Mouse (Mus musculus): ENCODE results near the gene Cercam.

Cercam gene

GRCm38 (mm10) chr2:29868949-29869645 is at the start of gene Cercam:
Cercam (plus strand) TSS chr2:29869164.
- DNase-seq (ENCODE audit: low spot score) = peak; percentile 95

DNA sequence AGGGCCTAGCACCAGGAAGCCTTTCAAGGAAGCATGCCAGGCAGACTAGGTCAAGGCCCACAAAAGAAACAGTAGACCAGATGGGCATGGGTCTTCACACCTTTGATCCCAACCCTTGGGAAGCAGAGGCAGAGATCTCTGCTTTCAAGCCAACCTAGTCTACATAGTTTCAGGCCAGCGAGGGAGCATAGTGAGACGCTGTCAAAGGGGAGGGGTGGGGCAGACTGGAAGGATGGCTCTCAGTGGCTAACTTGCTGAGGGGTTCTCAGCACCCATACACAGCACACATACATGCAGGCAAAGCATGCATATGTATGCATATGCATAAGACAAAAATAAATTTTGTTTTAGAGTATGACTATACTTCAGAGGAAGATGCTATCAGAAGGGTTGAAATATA is 49.6 kb upstream of the Cercam start:
- no peak for DNase-seq (ENCODE audit: low spot score)

DNA sequence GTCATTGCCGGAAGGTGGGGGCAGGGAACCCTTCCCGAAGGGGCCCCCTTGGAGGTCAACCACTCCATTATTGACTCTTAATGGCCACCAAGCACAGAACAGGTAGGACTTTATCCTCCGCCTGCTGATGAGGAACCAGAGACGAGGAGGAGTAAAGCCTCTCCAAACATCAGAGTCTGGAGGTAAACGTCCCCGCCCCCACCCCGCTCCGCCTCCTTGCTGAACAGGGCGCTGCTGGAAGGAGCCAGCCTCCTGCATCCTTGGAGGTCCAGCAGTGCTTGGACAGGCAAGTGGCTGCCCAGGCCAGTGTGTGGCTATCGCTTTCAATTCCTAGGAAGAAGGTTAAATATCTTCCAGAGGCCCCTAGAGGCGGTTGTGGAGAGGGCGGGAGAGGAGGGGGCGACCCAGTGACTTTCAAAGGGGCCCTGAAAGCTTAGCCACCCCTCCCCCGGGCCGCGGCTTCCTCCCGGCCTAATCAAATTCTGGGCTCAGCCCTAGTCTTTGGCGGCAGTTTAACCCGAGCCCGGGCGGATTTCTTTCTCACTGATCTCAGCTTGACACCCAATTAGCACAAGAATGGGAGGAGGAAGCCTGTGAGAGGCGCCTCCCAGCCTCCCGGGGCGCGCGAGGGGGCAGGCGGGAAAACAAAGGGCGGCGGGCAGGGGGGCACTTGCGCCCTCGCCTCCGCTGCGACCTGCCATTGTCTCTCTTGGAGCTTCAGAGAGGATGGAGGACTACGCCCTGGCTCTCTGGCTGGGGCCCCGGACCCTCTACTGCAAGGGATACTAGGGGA is 48.7 kb upstream of the Cercam start, which contains the start of gene Urm1:
Gene Urm1 (plus strand): TSS at position 51 of the 793 bp plus-strand sequence.
- DNase-seq (ENCODE audit: low spot score) = peak; percentile 96

- DNase-seq (ENCODE audit: low spot score) = peak; percentile 62
These were observed 42.5 kb upstream of the Cercam start for GRCm38 (mm10) chr2:29826318-29826925.

GRCm38 (mm10) chr2:29826926-29827708 is 41.8 kb upstream of the Cercam start:
- peak; percentile 99 for DNase-seq (ENCODE audit: low spot score)

- DNase-seq (ENCODE audit: low spot score) = no peak
These were observed 41.3 kb upstream of the Cercam start for GRCm38 (mm10) chr2:29827709-29828024.

DNA sequence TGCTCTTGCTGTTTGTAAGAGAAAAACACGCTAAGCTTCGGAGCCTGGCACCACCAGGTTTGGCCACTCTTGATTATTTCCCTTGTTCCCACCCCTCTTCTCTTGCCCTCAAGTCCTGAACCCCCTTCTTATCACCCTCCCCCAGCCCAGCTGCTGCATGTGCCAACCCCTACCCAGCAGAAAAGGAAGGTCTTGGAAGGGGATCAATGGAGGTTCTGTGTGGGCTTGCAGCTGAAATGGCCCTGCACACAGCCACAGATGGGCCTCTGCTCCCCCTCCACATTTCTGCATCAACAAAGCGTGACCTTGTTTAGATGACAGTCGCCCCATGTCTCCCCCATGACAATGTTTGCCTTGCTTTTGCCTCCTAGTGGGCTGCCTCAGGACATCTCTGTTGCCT is 37.9 kb upstream of the Cercam start:
- DNase-seq (ENCODE audit: low spot score) = no peak

DNA sequence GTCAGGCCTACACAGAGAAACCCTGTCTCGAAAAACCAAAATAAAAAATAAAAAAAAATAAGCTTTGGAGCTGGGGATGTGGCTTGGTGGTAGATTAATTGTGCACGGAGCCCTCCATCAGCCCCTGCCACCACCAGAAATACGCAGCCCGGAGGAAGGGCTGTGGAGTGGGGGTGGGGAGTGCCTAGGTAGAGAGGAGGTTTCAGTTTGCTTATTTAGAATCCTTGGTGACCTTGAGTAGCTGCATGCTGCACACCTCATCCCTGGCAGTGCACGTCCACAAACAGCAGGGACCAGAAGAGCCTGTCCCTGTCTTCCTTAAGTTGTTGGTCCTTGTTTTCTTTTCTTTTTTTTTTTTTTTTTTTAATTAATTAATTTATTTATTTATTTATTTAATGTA is 35.2 kb upstream of the Cercam start:
- no peak for DNase-seq (ENCODE audit: low spot score)

DNA sequence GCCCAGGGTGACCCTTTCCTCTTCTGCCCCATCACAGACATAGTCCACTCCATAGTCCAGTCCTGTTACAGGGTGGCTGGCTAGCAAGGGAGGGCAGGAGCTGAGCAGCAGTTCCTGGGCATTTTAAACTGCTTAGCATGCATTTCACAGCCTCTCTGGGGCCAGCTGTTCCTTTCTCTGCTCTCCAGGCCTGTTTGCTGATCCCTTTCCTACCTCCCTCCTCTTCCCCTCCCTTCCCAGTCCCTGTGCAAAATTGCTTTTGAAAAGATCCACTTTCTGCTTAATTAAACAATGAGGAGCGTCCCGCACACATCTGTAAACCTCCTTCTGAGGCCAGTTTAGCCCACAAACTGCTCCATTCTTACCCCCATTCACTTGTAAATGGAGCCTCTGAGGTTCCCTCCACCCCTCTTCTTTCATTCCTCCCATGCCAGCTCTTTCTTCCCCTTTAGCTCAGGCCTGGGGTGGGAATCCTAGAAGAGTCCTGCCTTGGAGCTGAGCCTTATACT is 33.5 kb upstream of the Cercam start:
- peak; percentile 72 for DNase-seq (ENCODE audit: low spot score)

GRCm38 (mm10) chr2:29839460-29839859 is 29.5 kb upstream of the Cercam start:
- peak; percentile 86 for DNase-seq (ENCODE audit: low spot score)

DNA sequence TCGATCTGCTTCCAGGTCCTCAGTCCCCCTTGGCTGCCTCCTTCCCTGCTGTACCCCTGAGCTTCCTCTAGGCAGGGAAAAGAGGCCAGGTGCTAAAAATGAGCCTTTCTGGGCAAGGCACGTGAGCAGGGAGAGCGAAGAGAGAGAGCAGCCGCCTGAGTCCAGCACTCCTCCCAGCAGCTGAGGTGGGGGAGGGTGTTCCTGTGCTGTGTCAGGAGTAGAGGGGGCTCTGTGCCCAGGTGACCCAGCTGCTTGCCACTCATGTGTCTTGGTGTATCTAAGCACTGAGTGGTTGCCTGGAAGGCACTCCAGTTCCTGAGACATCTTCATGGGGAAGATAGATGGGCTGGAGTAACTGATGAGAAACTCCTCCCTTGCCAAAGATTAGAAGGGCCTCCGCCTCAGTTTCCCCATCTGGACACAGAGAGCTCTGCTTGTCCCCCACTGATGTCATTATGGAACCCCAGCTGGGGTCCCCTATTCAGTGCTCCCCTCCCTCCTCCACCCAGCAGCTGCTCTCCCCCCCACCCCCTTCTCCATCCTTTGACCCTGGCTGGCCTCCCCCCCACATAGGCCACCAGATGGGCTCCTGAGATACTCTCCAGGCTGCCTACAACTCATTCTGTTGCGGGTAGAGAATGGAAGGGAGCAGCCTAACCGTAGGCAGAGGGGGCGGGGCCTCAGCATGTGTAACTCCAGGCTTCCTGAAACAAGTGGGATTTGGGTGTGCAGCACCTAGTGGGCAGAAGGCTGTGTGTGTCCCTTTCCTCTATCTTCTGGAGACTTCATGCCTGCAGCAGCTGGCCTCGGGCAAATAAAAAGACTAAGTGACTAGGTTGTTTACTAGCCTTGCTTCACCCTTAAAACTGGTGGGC is 25.5 kb upstream of the Cercam start:
- peak; percentile 79 for DNase-seq (ENCODE audit: low spot score)

DNA sequence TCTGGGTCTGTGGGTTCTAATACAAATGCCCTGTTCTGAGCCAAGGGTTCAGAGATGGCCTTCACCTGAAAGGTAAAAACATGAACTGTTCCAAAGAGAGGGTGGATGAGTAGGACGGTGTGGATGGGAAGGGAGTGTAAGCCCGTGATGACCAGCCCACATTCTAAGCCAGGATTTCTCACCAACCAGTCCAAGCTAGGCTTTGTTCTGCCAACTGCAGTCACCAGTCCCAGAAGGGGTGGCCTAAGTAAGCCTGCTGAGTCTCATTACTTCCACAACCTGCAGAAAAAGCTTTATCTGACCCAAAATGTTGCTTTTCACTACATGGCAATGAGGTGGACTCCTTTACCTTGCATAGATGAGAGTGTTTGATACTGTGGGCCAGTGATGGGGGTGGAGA is 24.8 kb upstream of the Cercam start:
- DNase-seq (ENCODE audit: low spot score) = no peak

GRCm38 (mm10) chr2:29844661-29845060 is 24.3 kb upstream of the Cercam start:
- no peak for DNase-seq (ENCODE audit: low spot score)

- DNase-seq (ENCODE audit: low spot score) = peak; percentile 55
These were observed 23.3 kb upstream of the Cercam start for GRCm38 (mm10) chr2:29845636-29846035.

DNA sequence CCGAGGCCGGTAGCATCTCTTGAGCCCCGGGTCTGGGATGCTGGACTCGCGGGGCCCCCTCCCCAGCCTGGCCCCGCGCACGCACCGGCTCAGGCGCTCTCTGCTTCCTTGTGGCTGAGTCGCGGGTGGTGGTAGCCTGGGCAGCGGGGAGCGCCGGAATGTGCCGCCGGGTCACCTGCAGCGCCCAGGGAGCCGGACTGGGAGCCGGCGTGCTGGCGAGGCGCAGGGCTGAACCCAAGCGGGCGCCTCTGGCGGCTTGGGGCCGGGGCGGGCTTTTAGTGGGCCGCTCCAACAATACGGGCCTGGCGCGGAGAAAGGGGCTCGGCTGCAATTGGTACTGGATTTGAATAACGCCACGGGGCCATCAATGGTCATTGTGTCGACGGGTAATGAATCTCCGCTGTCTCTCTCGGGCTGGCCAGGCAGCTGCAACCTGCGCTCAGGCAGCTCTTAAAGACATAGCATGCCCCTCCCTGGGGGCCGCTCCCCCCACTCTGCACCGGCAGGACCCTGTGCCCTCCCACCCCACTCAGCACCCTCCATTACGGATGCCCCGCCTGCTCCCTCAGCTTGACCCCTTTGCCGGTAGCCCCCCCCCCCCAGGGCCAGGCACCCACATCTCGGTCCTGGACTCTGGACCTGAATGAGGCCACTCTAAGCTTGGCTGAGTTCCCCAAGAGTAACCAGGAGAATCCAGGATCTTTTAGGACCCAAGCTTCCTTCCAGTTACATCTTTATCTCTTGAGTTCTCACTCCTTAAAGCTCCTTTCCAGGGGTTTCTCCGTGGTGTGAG is 22.7 kb upstream of the Cercam start:
- DNase-seq (ENCODE audit: low spot score) = peak; percentile 85

GRCm38 (mm10) chr2:29846911-29847310 is 22.1 kb upstream of the Cercam start:
- DNase-seq (ENCODE audit: low spot score) = peak; percentile 56

GRCm38 (mm10) chr2:29849041-29849440 is 19.9 kb upstream of the Cercam start:
- no peak for DNase-seq (ENCODE audit: low spot score)

DNA sequence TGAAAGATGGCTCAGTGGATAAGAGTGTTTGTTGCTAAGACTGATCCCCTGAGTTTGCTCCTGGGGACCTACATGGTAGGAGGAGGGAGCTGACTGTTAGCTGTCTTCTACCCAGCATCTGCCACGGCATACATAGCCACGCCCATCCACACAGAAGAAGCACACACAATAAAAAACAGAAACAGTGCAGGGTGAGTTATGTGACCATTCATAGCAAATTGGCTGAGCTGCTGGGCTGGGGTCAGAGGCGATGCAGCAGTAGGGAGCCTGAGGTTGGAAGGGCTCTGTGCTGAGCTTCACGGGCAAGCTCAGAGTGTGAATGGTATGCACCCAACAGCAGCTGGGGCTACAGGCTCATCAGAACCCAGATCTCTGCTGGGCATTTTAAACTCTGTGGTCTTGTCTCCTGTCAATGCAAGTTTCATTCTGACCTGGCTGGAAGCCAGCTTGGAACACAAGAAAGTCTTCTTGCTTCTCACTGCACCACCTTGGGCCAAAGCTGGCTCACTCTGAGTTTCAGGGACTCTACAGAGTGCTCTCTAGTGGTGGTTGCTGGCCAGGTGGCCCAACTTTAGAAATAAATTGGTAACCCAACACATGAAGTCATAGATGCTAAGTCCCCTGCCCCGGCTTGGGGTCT is 19.0 kb upstream of the Cercam start:
- peak; percentile 55 for DNase-seq (ENCODE audit: low spot score)

- peak; percentile 74 for DNase-seq (ENCODE audit: low spot score)
These were observed 15.9 kb upstream of the Cercam start for GRCm38 (mm10) chr2:29852957-29853485.
